Mouse (Mus musculus) liver, adult 2 months (tissue): ENCODE measurements at regions not wholly inside any gene's neighbourhood (a gene's known extent, or its start where the extent isn't known, plus 50 kb on each side); places are given as distances from the start of the nearest gene placed in this dataset.
"Not testable (repeated sequence)": the region's sequence is repeated elsewhere in the genome, so short reads cannot be mapped to it uniquely, and the experiment has no call there.

Experiments
- CTCF ChIP-seq: fragments of 200-500 bp; IDR thresholded peaks from 2 replicates; pipeline ENCODE4 v1.5.1; 2011; ENCODE audit warnings: low read depth, low read length, control low read depth
- POLR2A ChIP-seq: fragments of 200-500 bp; IDR thresholded peaks from 2 replicates; pipeline ENCODE4 v1.6.1; 2011; ENCODE audit warnings: low read length, control low read depth; ENCODE audit not compliant: insufficient read depth; ENCODE audit errors: extremely low read depth

GRCm38 (mm10) chr5:75419282-75419681, 155.4 kb upstream of the Kit start:
- TF ChIP-seq CTCF, POLR2A: not testable (repeated sequence)
